Mouse (Mus musculus) urinary bladder, adult 2 months (tissue): ENCODE measurements around the gene Prl3c1. TPM values are rescaled to one million over a fixed set of nuclear protein-coding genes. Genes with fewer than 3 reads are reported as not detected.
"Not testable (repeated sequence)": the region's sequence is repeated elsewhere in the genome, so short reads cannot be mapped to it uniquely, and the experiment has no call there.

ENCODE experiments used
- DNase-seq: peaks from one replicate; pipeline ENCODE4 v3.0.0; 2022; ENCODE audit warnings: low spot score
- polyA plus RNA-seq: library from polyadenylated mRNA; depleted of rRNA; stranded (reverse); fragments of >200 nt; gene quantifications from 2 replicates; pipeline ENCODE4 v1.2.3, GENCODE M21; 2012; rRNA removed

Prl3c1 gene
- polyA plus RNA-seq: not detected in 2 replicates

GRCm38 (mm10) chr13:27196359-27196758, at the start of gene Prl3c1:
TSS of gene Prl3c1 (plus strand) at chr13:27196659.
- DNase-seq: no peak

- DNase-seq: no peak
Observed at GRCm38 (mm10) chr13:27148264-27148663, 48.2 kb upstream of the Prl3c1 start.

- not testable (repeated sequence) for DNase-seq
Observed at GRCm38 (mm10) chr13:27156490-27156889, 40.0 kb upstream of the Prl3c1 start, which contains the start of gene Prl3d3. TSS of gene Prl3d3 (plus strand) at chr13:27156790.

- DNase-seq: no peak
Observed at GRCm38 (mm10) chr13:27241547-27241946, 45.1 kb downstream of the Prl3c1 start, which contains the start of gene Prl3b1. TSS of gene Prl3b1 (plus strand) at chr13:27241847.

Other genes starting within 250 kb of the Prl3c1 start
- gene Prl, start 139.1 kb upstream of the Prl3c1 start, polyA plus RNA-seq: not detected in 2 replicates
- gene Prl3d1, start 102.5 kb upstream of the Prl3c1 start, polyA plus RNA-seq: not detected in 2 replicates
- gene Prl3d2, start 75.0 kb upstream of the Prl3c1 start, polyA plus RNA-seq: not detected in 2 replicates
- gene Prl3d3, start 39.9 kb upstream of the Prl3c1 start, polyA plus RNA-seq: not detected in 2 replicates
- gene Prl3b1, start 45.2 kb downstream of the Prl3c1 start, polyA plus RNA-seq: 0.22 TPM in 1 of 2 replicates, not detected in the other
- not detected in 2 replicates for gene Prl3a1, start 62.8 kb downstream of the Prl3c1 start, polyA plus RNA-seq
- gene Prl6a1, start 116.0 kb downstream of the Prl3c1 start, polyA plus RNA-seq: not detected in 2 replicates
- gene Prl8a2, start 149.0 kb downstream of the Prl3c1 start, polyA plus RNA-seq: not detected in 2 replicates
- gene Prl2b1, start 194.2 kb downstream of the Prl3c1 start, polyA plus RNA-seq: not detected in 2 replicates
- gene Prl8a6, start 242.0 kb downstream of the Prl3c1 start, polyA plus RNA-seq: not detected in 2 replicates